Mouse (Mus musculus) kidney, embryonic 15.5 days (tissue): ENCODE measurements around the gene Fibcd1. TPM values are rescaled to one million over a fixed set of nuclear protein-coding genes. Genes with fewer than 3 reads are reported as not detected.
A peak's percentile ranks its signal among the peaks of the same experiment; 100 is the strongest.

Experiments
- ATAC-seq: fragments of 200-750 bp; cut with Nextera tagmentation; replicated peaks from 2 replicates; pipeline ENCODE4 v1.8.0; 2017; ENCODE audit warnings: moderate TSS enrichment; ENCODE audit not compliant: low FRiP score
- H3K27ac ChIP-seq: fragments of 300-500 bp; sonication (generic); 2 replicates; pipeline ENCODE4 v1.5.1; 2015; ENCODE audit warnings: mild to moderate bottlenecking, inconsistent platforms
- H3K27me3 ChIP-seq: fragments of 300-500 bp; sonication (generic); 2 replicates; pipeline ENCODE4 v1.6.1; 2015; ENCODE audit warnings: inconsistent platforms
- H3K36me3 ChIP-seq: fragments of 300-500 bp; sonication (generic); 2 replicates; pipeline ENCODE4 v1.6.1; 2015; ENCODE audit warnings: inconsistent platforms
- H3K4me1 ChIP-seq: fragments of 300-500 bp; sonication (generic); 2 replicates; pipeline ENCODE4 v1.6.1; 2015; ENCODE audit warnings: inconsistent platforms
- H3K4me2 ChIP-seq: fragments of 300-500 bp; sonication (generic); 2 replicates; pipeline ENCODE4 v1.6.1; 2015; ENCODE audit warnings: moderate library complexity, mild to moderate bottlenecking, inconsistent platforms
- H3K4me3 ChIP-seq: fragments of 300-500 bp; sonication (generic); replicated peaks from 2 replicates; pipeline ENCODE4 v1.5.1; 2015; ENCODE audit warnings: mild to moderate bottlenecking, inconsistent platforms
- H3K9ac ChIP-seq: fragments of 300-500 bp; sonication (generic); 2 replicates; pipeline ENCODE4 v1.6.1; 2015; ENCODE audit warnings: mild to moderate bottlenecking, inconsistent platforms
- H3K9me3 ChIP-seq: fragments of 300-500 bp; sonication (generic); replicated peaks from 2 replicates; pipeline ENCODE4 v1.6.1; 2016; ENCODE audit warnings: inconsistent platforms
- WGBS: fragments of 180-500 bp; shearing (Covaris S2); methylation state at CpG from one replicate; pipeline ENCODE4 v1.1.7; 2015; ENCODE audit warnings: mixed read lengths; 5-methylcytosine and 5-hydroxymethylcytosine counted together
- polyA plus RNA-seq: library from polyadenylated mRNA; unstranded; fragments of >200 nt; fragmentation: Nextera tagmentation; extraction: Ambion mirVana; gene quantifications from 2 replicates; pipeline ENCODE4 v1.2.1, GENCODE M21; 2015

The Fibcd1 gene
- polyA plus RNA-seq, 1 experiment from 2014 or later: 1.6 TPM

GRCm38 (mm10) chr2:31874290-31874855 lies 28.6 kb upstream of the Fibcd1 start:
- H3K4me2 ChIP-seq: peak overlapping the region; percentile 24; the same call in 1 of the 2 replicates
- H3K27ac ChIP-seq: no peak overlapping the region
- H3K9me3 ChIP-seq: no peaks in the 10 kb centered on the region; the same call in 1 of the 2 replicates
- H3K4me3 ChIP-seq: no peak overlapping the region
- H3K4me1 ChIP-seq: peaks cover 8% of the 10 kb centered on the region; the same call in 1 of the 2 replicates
- peaks cover 47% of the 10 kb centered on the region for H3K27me3 ChIP-seq
- H3K36me3 ChIP-seq: no peaks in the 10 kb centered on the region
- H3K9ac ChIP-seq: no peak overlapping the region
- 52% methylated on average over 26 of the region's 26 CpGs for WGBS
- ATAC-seq: no peak

- Histone ChIP-seq H3K4me3 (no peak overlapping the region), H3K27me3 (peaks cover 15% of the 10 kb centered on the region), H3K4me2 (no peak overlapping the region), H3K36me3 (no peaks in the 10 kb centered on the region), H3K27ac (no peak overlapping the region), H3K4me1 (peaks cover 15% of the 10 kb centered on the region), H3K9me3 (no peaks in the 10 kb centered on the region; the same call in 1 of the 2 replicates), H3K9ac (no peak overlapping the region)
- ATAC-seq: no peak
- WGBS: 63% methylated on average over 3 of the region's 3 CpGs
Observed at GRCm38 (mm10) chr2:31870683-31871082, 24.9 kb upstream of the Fibcd1 start.

GRCm38 (mm10) chr2:31869692-31870091 lies 23.9 kb upstream of the Fibcd1 start:
- H3K9ac ChIP-seq: no peak overlapping the region
- 92% methylated on average over 5 of the region's 5 CpGs for WGBS
- H3K4me2 ChIP-seq: no peak overlapping the region
- H3K9me3 ChIP-seq: no peaks in the 10 kb centered on the region; the same call in 1 of the 2 replicates
- H3K27ac ChIP-seq: no peak overlapping the region
- H3K4me3 ChIP-seq: no peak overlapping the region
- peaks cover 21% of the 10 kb centered on the region for H3K4me1 ChIP-seq
- no peaks in the 10 kb centered on the region for H3K36me3 ChIP-seq
- peaks cover 7% of the 10 kb centered on the region; the same call in 1 of the 2 replicates for H3K27me3 ChIP-seq
- no peak for ATAC-seq

- 43% methylated on average over 10 of the region's 10 CpGs for WGBS
- H3K4me3 ChIP-seq: no peak overlapping the region
- peak overlapping the region; percentile 79 for H3K27ac ChIP-seq
- H3K36me3 ChIP-seq: no peaks in the 10 kb centered on the region
- H3K9me3 ChIP-seq: no peaks in the 10 kb centered on the region; the same call in 1 of the 2 replicates
- no peak overlapping the region for H3K9ac ChIP-seq
- peak; percentile 65 for ATAC-seq
- H3K4me1 ChIP-seq: peaks cover 15% of the 10 kb centered on the region
- no peaks in the 10 kb centered on the region for H3K27me3 ChIP-seq
- H3K4me2 ChIP-seq: 0 out of 2 replicates have a peak overlapping the region, but pooled peaks have one; percentile 7
Observed at GRCm38 (mm10) chr2:31868538-31869164, 22.8 kb upstream of the Fibcd1 start.

- Histone ChIP-seq H3K9me3 (no peaks in the 10 kb centered on the region; the same call in 1 of the 2 replicates), H3K4me3 (no peak overlapping the region), H3K4me2 (no peak overlapping the region), H3K4me1 (peaks cover 15% of the 10 kb centered on the region), H3K27me3 (0 out of 2 replicates have a peak, but pooled peaks cover 2% of the 10 kb centered on the region), H3K36me3 (no peaks in the 10 kb centered on the region), H3K9ac (no peak overlapping the region), H3K27ac (peak overlapping the region; percentile 79; the same call in 1 of the 2 replicates)
- WGBS: 71% methylated on average over 8 of the region's 8 CpGs
- no peak for ATAC-seq
Observed at GRCm38 (mm10) chr2:31867773-31868537, 22.1 kb upstream of the Fibcd1 start.

GRCm38 (mm10) chr2:31865794-31866193 lies 20.0 kb upstream of the Fibcd1 start:
- Histone ChIP-seq H3K4me3 (no peak overlapping the region), H3K27me3 (0 out of 2 replicates have a peak, but pooled peaks cover 4% of the 10 kb centered on the region), H3K4me1 (peaks cover 15% of the 10 kb centered on the region), H3K36me3 (no peaks in the 10 kb centered on the region), H3K4me2 (no peak overlapping the region), H3K27ac (no peak overlapping the region), H3K9ac (no peak overlapping the region), H3K9me3 (no peaks in the 10 kb centered on the region)
- 0 out of 2 replicates have a peak, but pooled peaks have one; percentile 9 for ATAC-seq
- WGBS: 35% methylated on average over 2 of the region's 2 CpGs

- peak; percentile 27; the same call in 1 of the 2 replicates for ATAC-seq
- WGBS: 47% methylated on average over 4 of the region's 4 CpGs
- Histone ChIP-seq H3K4me1 (peaks cover 15% of the 10 kb centered on the region), H3K36me3 (no peaks in the 10 kb centered on the region), H3K27ac (no peak overlapping the region), H3K4me2 (no peak overlapping the region), H3K9ac (no peak overlapping the region), H3K9me3 (no peaks in the 10 kb centered on the region), H3K4me3 (no peak overlapping the region), H3K27me3 (0 out of 2 replicates have a peak, but pooled peaks cover 4% of the 10 kb centered on the region)
Observed at GRCm38 (mm10) chr2:31865322-31865721, 19.5 kb upstream of the Fibcd1 start.

- 0 out of 2 replicates have a peak, but pooled peaks have one; percentile 22 for ATAC-seq
- no peak overlapping the region for H3K9ac ChIP-seq
- H3K36me3 ChIP-seq: no peaks in the 10 kb centered on the region
- H3K4me2 ChIP-seq: no peak overlapping the region
- WGBS: 88% methylated on average over 9 of the region's 9 CpGs
- H3K27me3 ChIP-seq: 0 out of 2 replicates have a peak, but pooled peaks cover 4% of the 10 kb centered on the region
- peaks cover 16% of the 10 kb centered on the region for H3K4me1 ChIP-seq
- no peak overlapping the region for H3K27ac ChIP-seq
- H3K4me3 ChIP-seq: no peak overlapping the region
- H3K9me3 ChIP-seq: no peaks in the 10 kb centered on the region
Observed at GRCm38 (mm10) chr2:31864891-31865290, 19.1 kb upstream of the Fibcd1 start.

GRCm38 (mm10) chr2:31863766-31864165 lies 18.0 kb upstream of the Fibcd1 start:
- 89% methylated on average over 1 of the region's 1 CpGs for WGBS
- peaks cover 28% of the 10 kb centered on the region for H3K4me1 ChIP-seq
- no peak overlapping the region for H3K9ac ChIP-seq
- no peak overlapping the region for H3K27ac ChIP-seq
- H3K4me2 ChIP-seq: no peak overlapping the region
- no peaks in the 10 kb centered on the region for H3K9me3 ChIP-seq
- no peak overlapping the region for H3K4me3 ChIP-seq
- H3K36me3 ChIP-seq: no peaks in the 10 kb centered on the region
- ATAC-seq: no peak
- H3K27me3 ChIP-seq: peaks cover 10% of the 10 kb centered on the region; the same call in 1 of the 2 replicates

- Histone ChIP-seq H3K27me3 (peaks cover 11% of the 10 kb centered on the region; the same call in 1 of the 2 replicates), H3K4me2 (no peak overlapping the region), H3K4me1 (peaks cover 28% of the 10 kb centered on the region), H3K27ac (no peak overlapping the region), H3K36me3 (no peaks in the 10 kb centered on the region), H3K9ac (no peak overlapping the region), H3K9me3 (no peaks in the 10 kb centered on the region), H3K4me3 (no peak overlapping the region)
- WGBS: 71% methylated on average over 1 of the region's 1 CpGs
- no peak for ATAC-seq
Observed at GRCm38 (mm10) chr2:31862919-31863318, 17.1 kb upstream of the Fibcd1 start.

- H3K9ac ChIP-seq: no peak overlapping the region
- no peak overlapping the region for H3K4me3 ChIP-seq
- no peaks in the 10 kb centered on the region for H3K36me3 ChIP-seq
- 0 out of 2 replicates have a peak, but pooled peaks have one; percentile 12 for ATAC-seq
- no peaks in the 10 kb centered on the region for H3K9me3 ChIP-seq
- 28% methylated on average over 12 of the region's 12 CpGs for WGBS
- no peak overlapping the region for H3K4me2 ChIP-seq
- H3K4me1 ChIP-seq: peaks cover 25% of the 10 kb centered on the region
- no peak overlapping the region for H3K27ac ChIP-seq
- peaks cover 18% of the 10 kb centered on the region; the same call in 1 of the 2 replicates for H3K27me3 ChIP-seq
Observed at GRCm38 (mm10) chr2:31858500-31858899, 12.7 kb upstream of the Fibcd1 start.
